Mouse (Mus musculus): ENCODE measurements around the gene E2f8. TPM values are rescaled to one million over a fixed set of nuclear protein-coding genes. Genes with fewer than 3 reads are reported as not detected.

Gene E2f8
- polyA plus RNA-seq, 1 experiment from 2014 or later: 2.9 TPM

- H3K27me3 ChIP-seq (ENCODE audit: control insufficient read depth, insufficient read depth, low read length): no peaks in the 10 kb centered on the region
- H3K4me2 ChIP-seq (ENCODE audit: low read length): no peak overlapping the region
- H3K9ac ChIP-seq (replicated peaks; ENCODE audit: low read length): no peak overlapping the region
- no peaks in the 10 kb centered on the region for H3K9me3 ChIP-seq (ENCODE audit: control insufficient read depth, low read length)
- H3K4me3 ChIP-seq (replicated peaks; ENCODE audit: low read depth, low read length): no peak overlapping the region
- ATAC-seq (ENCODE audit: low FRiP score, low TSS enrichment) (no peak), DNase-seq (no peak)
- no peak overlapping the region for H3K27ac ChIP-seq (replicated peaks; ENCODE audit: low read depth, low read length)
- no peaks in the 10 kb centered on the region for H3K36me3 ChIP-seq (ENCODE audit: control insufficient read depth, insufficient read depth, low read length)
- H3K4me1 ChIP-seq (ENCODE audit: control insufficient read depth, insufficient read depth, low read length): no peaks in the 10 kb centered on the region
- 93% methylated on average over 11 of the region's 11 CpGs for WGBS
Observed at GRCm38 (mm10) chr7:48871292-48871691, 10.1 kb downstream of the E2f8 start.

GRCm38 (mm10) chr7:48870579-48871180, 10.7 kb downstream of the E2f8 start:
- Histone ChIP-seq H3K27ac (replicated peaks; ENCODE audit: low read depth, low read length) (no peak overlapping the region), H3K4me1 (ENCODE audit: control insufficient read depth, insufficient read depth, low read length) (no peaks in the 10 kb centered on the region), H3K9ac (replicated peaks; ENCODE audit: low read length) (no peak overlapping the region), H3K4me2 (ENCODE audit: low read length) (no peak overlapping the region), H3K27me3 (ENCODE audit: control insufficient read depth, insufficient read depth, low read length) (no peaks in the 10 kb centered on the region), H3K4me3 (replicated peaks; ENCODE audit: low read depth, low read length) (no peak overlapping the region), H3K36me3 (ENCODE audit: control insufficient read depth, insufficient read depth, low read length) (no peaks in the 10 kb centered on the region), H3K9me3 (ENCODE audit: control insufficient read depth, low read length) (no peaks in the 10 kb centered on the region)
- DNase-seq (no peak), ATAC-seq (ENCODE audit: low FRiP score, low TSS enrichment) (no peak)
- WGBS: 93% methylated on average over 21 of the region's 21 CpGs

GRCm38 (mm10) chr7:48870144-48870543, 11.3 kb downstream of the E2f8 start:
- no peak overlapping the region for H3K4me3 ChIP-seq (replicated peaks; ENCODE audit: low read depth, low read length)
- no peak for DNase-seq
- H3K27me3 ChIP-seq (ENCODE audit: control insufficient read depth, insufficient read depth, low read length): no peaks in the 10 kb centered on the region
- no peaks in the 10 kb centered on the region for H3K36me3 ChIP-seq (ENCODE audit: control insufficient read depth, insufficient read depth, low read length)
- H3K4me1 ChIP-seq (ENCODE audit: control insufficient read depth, insufficient read depth, low read length): no peaks in the 10 kb centered on the region
- ATAC-seq (ENCODE audit: low FRiP score, low TSS enrichment): no peak
- H3K9me3 ChIP-seq (ENCODE audit: control insufficient read depth, low read length): no peaks in the 10 kb centered on the region
- no peak overlapping the region for H3K4me2 ChIP-seq (ENCODE audit: low read length)
- 92% methylated on average over 6 of the region's 6 CpGs for WGBS
- no peak overlapping the region for H3K27ac ChIP-seq (replicated peaks; ENCODE audit: low read depth, low read length)
- no peak overlapping the region for H3K9ac ChIP-seq (replicated peaks; ENCODE audit: low read length)

- no peaks in the 10 kb centered on the region for H3K4me1 ChIP-seq (ENCODE audit: control insufficient read depth, insufficient read depth, low read length)
- WGBS: 94% methylated on average over 18 of the region's 18 CpGs
- H3K9me3 ChIP-seq (ENCODE audit: control insufficient read depth, low read length): no peaks in the 10 kb centered on the region
- H3K27me3 ChIP-seq (ENCODE audit: control insufficient read depth, insufficient read depth, low read length): no peaks in the 10 kb centered on the region
- ATAC-seq (ENCODE audit: low FRiP score, low TSS enrichment): no peak
- H3K9ac ChIP-seq (replicated peaks; ENCODE audit: low read length): no peak overlapping the region
- H3K36me3 ChIP-seq (ENCODE audit: control insufficient read depth, insufficient read depth, low read length): no peaks in the 10 kb centered on the region
- H3K27ac ChIP-seq (replicated peaks; ENCODE audit: low read depth, low read length): no peak overlapping the region
- no peak overlapping the region for H3K4me2 ChIP-seq (ENCODE audit: low read length)
- DNase-seq: no peak
- no peak overlapping the region for H3K4me3 ChIP-seq (replicated peaks; ENCODE audit: low read depth, low read length)
Observed at GRCm38 (mm10) chr7:48867576-48867975, 13.8 kb downstream of the E2f8 start.

- H3K27me3 ChIP-seq (ENCODE audit: control insufficient read depth, insufficient read depth, low read length): no peaks in the 10 kb centered on the region
- H3K4me3 ChIP-seq (replicated peaks; ENCODE audit: low read depth, low read length): no peak overlapping the region
- H3K9ac ChIP-seq (replicated peaks; ENCODE audit: low read length): no peak overlapping the region
- DNase-seq: no peak
- no peak overlapping the region for H3K27ac ChIP-seq (replicated peaks; ENCODE audit: low read depth, low read length)
- no peaks in the 10 kb centered on the region for H3K4me1 ChIP-seq (ENCODE audit: control insufficient read depth, insufficient read depth, low read length)
- ATAC-seq (ENCODE audit: low FRiP score, low TSS enrichment): no peak
- no peaks in the 10 kb centered on the region for H3K9me3 ChIP-seq (ENCODE audit: control insufficient read depth, low read length)
- H3K4me2 ChIP-seq (ENCODE audit: low read length): no peak overlapping the region
- H3K36me3 ChIP-seq (ENCODE audit: control insufficient read depth, insufficient read depth, low read length): no peaks in the 10 kb centered on the region
- whole genome bisulfite sequencing: 91% methylated on average over 9 of the region's 9 CpGs
Observed at GRCm38 (mm10) chr7:48864671-48865458, 16.5 kb downstream of the E2f8 start.

- Histone ChIP-seq H3K9me3 (ENCODE audit: control insufficient read depth, low read length) (no peaks in the 10 kb centered on the region), H3K4me3 (replicated peaks; ENCODE audit: low read depth, low read length) (no peak overlapping the region)
Observed at GRCm38 (mm10) chr7:48864199-48864598, 17.2 kb downstream of the E2f8 start.

GRCm38 (mm10) chr7:48861796-48862195, 19.6 kb downstream of the E2f8 start:
- no peaks in the 10 kb centered on the region for H3K4me1 ChIP-seq (ENCODE audit: control insufficient read depth, insufficient read depth, low read length)
- no peaks in the 10 kb centered on the region for H3K36me3 ChIP-seq (ENCODE audit: control insufficient read depth, insufficient read depth, low read length)
- no peaks in the 10 kb centered on the region for H3K27me3 ChIP-seq (ENCODE audit: control insufficient read depth, insufficient read depth, low read length)
- H3K9ac ChIP-seq (replicated peaks; ENCODE audit: low read length): no peak overlapping the region
- 91% methylated on average over 4 of the region's 4 CpGs for WGBS
- no peaks in the 10 kb centered on the region for H3K9me3 ChIP-seq (ENCODE audit: control insufficient read depth, low read length)
- DNase-seq (no peak), ATAC-seq (ENCODE audit: low FRiP score, low TSS enrichment) (no peak)
- H3K4me2 ChIP-seq (ENCODE audit: low read length): no peak overlapping the region
- no peak overlapping the region for H3K27ac ChIP-seq (replicated peaks; ENCODE audit: low read depth, low read length)
- H3K4me3 ChIP-seq (replicated peaks; ENCODE audit: low read depth, low read length): no peak overlapping the region

More at GRCm38 (mm10) chr7:48864199-48864598, 17.2 kb downstream of the E2f8 start:
- ATAC-seq (ENCODE audit: low FRiP score, low TSS enrichment): no peak
- Histone ChIP-seq H3K27ac (replicated peaks; ENCODE audit: low read depth, low read length) (no peak overlapping the region), H3K36me3 (ENCODE audit: control insufficient read depth, insufficient read depth, low read length) (no peaks in the 10 kb centered on the region), H3K27me3 (ENCODE audit: control insufficient read depth, insufficient read depth, low read length) (no peaks in the 10 kb centered on the region), H3K4me1 (ENCODE audit: control insufficient read depth, insufficient read depth, low read length) (no peaks in the 10 kb centered on the region), H3K4me2 (ENCODE audit: low read length) (no peak overlapping the region), H3K9ac (replicated peaks; ENCODE audit: low read length) (no peak overlapping the region)
- no peak for DNase-seq

GRCm38 (mm10) chr7:48860948-48861347, 20.4 kb downstream of the E2f8 start:
- Histone ChIP-seq H3K27ac (replicated peaks; ENCODE audit: low read depth, low read length) (no peak overlapping the region), H3K4me3 (replicated peaks; ENCODE audit: low read depth, low read length) (no peak overlapping the region), H3K27me3 (ENCODE audit: control insufficient read depth, insufficient read depth, low read length) (no peaks in the 10 kb centered on the region), H3K4me2 (ENCODE audit: low read length) (no peak overlapping the region), H3K4me1 (ENCODE audit: control insufficient read depth, insufficient read depth, low read length) (no peaks in the 10 kb centered on the region), H3K9me3 (ENCODE audit: control insufficient read depth, low read length) (no peaks in the 10 kb centered on the region), H3K36me3 (ENCODE audit: control insufficient read depth, insufficient read depth, low read length) (no peaks in the 10 kb centered on the region), H3K9ac (replicated peaks; ENCODE audit: low read length) (no peak overlapping the region)
- DNase-seq (no peak), ATAC-seq (ENCODE audit: low FRiP score, low TSS enrichment) (no peak)
- 73% methylated on average over 1 of the region's 1 CpGs for WGBS

GRCm38 (mm10) chr7:48859362-48859761, 22.0 kb downstream of the E2f8 start:
- Histone ChIP-seq H3K4me2 (ENCODE audit: low read length) (no peak overlapping the region), H3K4me1 (ENCODE audit: control insufficient read depth, insufficient read depth, low read length) (no peaks in the 10 kb centered on the region), H3K9ac (replicated peaks; ENCODE audit: low read length) (no peak overlapping the region), H3K27ac (replicated peaks; ENCODE audit: low read depth, low read length) (no peak overlapping the region), H3K36me3 (ENCODE audit: control insufficient read depth, insufficient read depth, low read length) (no peaks in the 10 kb centered on the region), H3K4me3 (replicated peaks; ENCODE audit: low read depth, low read length) (no peak overlapping the region), H3K27me3 (ENCODE audit: control insufficient read depth, insufficient read depth, low read length) (no peaks in the 10 kb centered on the region), H3K9me3 (ENCODE audit: control insufficient read depth, low read length) (no peaks in the 10 kb centered on the region)
- 84% methylated on average over 4 of the region's 4 CpGs for WGBS
- DNase-seq (no peak), ATAC-seq (ENCODE audit: low FRiP score, low TSS enrichment) (no peak)
